18 mouse cellular contexts compared by ENCODE assay signal in the genomic region with DNA sequence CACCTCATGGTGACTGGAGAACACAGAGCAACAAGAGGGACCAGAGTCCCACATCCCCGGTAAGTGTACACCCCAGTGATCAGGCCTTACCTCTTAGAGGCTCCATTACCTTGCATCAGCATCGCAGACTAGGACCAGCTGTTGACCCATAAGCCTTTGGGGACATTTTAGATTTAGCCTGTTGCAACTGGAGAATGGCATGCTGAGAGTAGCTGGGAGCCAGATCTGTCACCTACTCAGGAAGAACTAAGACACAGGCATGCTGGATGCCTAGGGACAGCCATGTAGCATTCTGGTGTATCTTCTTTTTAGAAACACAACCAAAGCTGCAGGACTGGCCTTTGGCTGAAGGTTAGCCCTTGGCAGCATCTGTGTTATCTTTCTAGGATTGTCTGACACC.
"Had no signal": no experiment of that assay in that cellular context is flagged by ENCODE, and none has a peak within 500 bp of the region (broad histone marks: within the 10 kb centered on the region; RNA-seq: fewer than 3 reads in every experiment).

No protein-coding gene starts in this region.

- H3K27ac ChIP-seq: kidney, embryonic 15.5 days; liver, embryonic 14.5 days; midbrain, embryonic 12.5 days; midbrain, embryonic 15.5 days; neural tube, embryonic 13.5 days; stomach, embryonic 15.5 days had no signal

- H3K4me1 ChIP-seq: midbrain, embryonic 12.5 days; midbrain, embryonic 15.5 days; neural tube, embryonic 13.5 days; stomach, embryonic 15.5 days had no signal

- H3K9me3 ChIP-seq: kidney, embryonic 15.5 days; midbrain, embryonic 12.5 days; midbrain, embryonic 15.5 days; neural tube, embryonic 13.5 days; stomach, embryonic 15.5 days had no signal

- DNase-seq: kidney, adult 11 months; kidney, adult 8-10 months; kidney, postnatal 10 days; kidney, postnatal 4 days; left cerebral cortex, postnatal 4 days; retina, postnatal 1 day; right cerebral cortex, postnatal 25 days; spleen, adult 18-20 months; thymus, postnatal 25 days had no signal

- ATAC-seq: hindbrain, embryonic 16.5 days; inflammation-experienced regulatory T-cells, adult 6 months; midbrain, embryonic 15.5 days had no signal

- H3K4me2 ChIP-seq: kidney, embryonic 15.5 days; midbrain, embryonic 12.5 days; midbrain, embryonic 15.5 days; neural tube, embryonic 13.5 days; stomach, embryonic 15.5 days had no signal

- H3K36me3 ChIP-seq: kidney, embryonic 15.5 days; midbrain, embryonic 12.5 days; midbrain, embryonic 15.5 days; neural tube, embryonic 13.5 days; stomach, embryonic 15.5 days had no signal

- H3K9ac ChIP-seq: kidney, embryonic 15.5 days; liver, embryonic 14.5 days; midbrain, embryonic 12.5 days; midbrain, embryonic 15.5 days; neural tube, embryonic 13.5 days; stomach, embryonic 15.5 days had no signal

- H3K4me3 ChIP-seq: kidney, embryonic 15.5 days; midbrain, embryonic 12.5 days; midbrain, embryonic 15.5 days; myocyte; neural tube, embryonic 13.5 days; stomach, embryonic 15.5 days had no signal

- H3K27me3 ChIP-seq: kidney, embryonic 15.5 days; midbrain, embryonic 12.5 days; midbrain, embryonic 15.5 days; neural tube, embryonic 13.5 days; stomach, embryonic 15.5 days had no signal
